Mouse (Mus musculus) embryonic fibroblast, embryonic 13.5 days (primary cell): ENCODE results near the gene Commd7.

Experiments used
- CTCF ChIP-seq: IDR thresholded peaks from 2 replicates; pipeline ENCODE4 v1.5.1; 2011; ENCODE audit warnings: mild to moderate bottlenecking, control low read depth, low read length, moderate library complexity, borderline replicate concordance; ENCODE audit not compliant: insufficient read depth
- POLR2A ChIP-seq: IDR thresholded peaks from 2 replicates; pipeline ENCODE4 v1.6.1; 2011; ENCODE audit warnings: low read depth, mild to moderate bottlenecking, control low read depth, low read length, moderate library complexity

GRCm38 (mm10) chr2:153670111-153670510, 37.5 kb upstream of the Commd7 start:
- TF ChIP-seq CTCF (no peak), POLR2A (no peak)
